Mouse (Mus musculus): ENCODE measurements at regions not wholly inside any gene's neighbourhood (a gene's known extent, or its start where the extent isn't known, plus 50 kb on each side); places are given as distances from the start of the nearest gene placed in this dataset.

- Histone ChIP-seq H3K4me3 (replicated peaks) (no peak overlapping the region), H3K27me3 (replicated peaks) (no peaks in the 10 kb centered on the region), H3K9me3 (no peaks in the 10 kb centered on the region), H3K36me3 (replicated peaks; ENCODE audit: low read length) (no peaks in the 10 kb centered on the region), H3K4me1 (no peaks in the 10 kb centered on the region)
- TF ChIP-seq GATA1 (IDR thresholded peaks at IDR 0.05; ENCODE audit: borderline replicate concordance, low read length) (no peak), FLI1 (IDR thresholded peaks at IDR 0.05; ENCODE audit: low read length) (no peak)
Observed at GRCm38 (mm10) chr1:82162926-82163325, 70.0 kb upstream of the Gm9747 start.

- H3K36me3 ChIP-seq (replicated peaks; ENCODE audit: low read length): no peaks in the 10 kb centered on the region
- H3K4me3 ChIP-seq (replicated peaks): no peak overlapping the region
- H3K27me3 ChIP-seq (replicated peaks): no peaks in the 10 kb centered on the region
- 0 out of 2 replicates have a peak, but pooled peaks cover 5% of the 10 kb centered on the region for H3K9me3 ChIP-seq
- TF ChIP-seq GATA1 (IDR thresholded peaks at IDR 0.05; ENCODE audit: borderline replicate concordance, low read length) (no peak), FLI1 (IDR thresholded peaks at IDR 0.05; ENCODE audit: low read length) (no peak)
- no peaks in the 10 kb centered on the region for H3K4me1 ChIP-seq
Observed at GRCm38 (mm10) chr1:82168158-82168557, 64.8 kb upstream of the Gm9747 start.

DNA sequence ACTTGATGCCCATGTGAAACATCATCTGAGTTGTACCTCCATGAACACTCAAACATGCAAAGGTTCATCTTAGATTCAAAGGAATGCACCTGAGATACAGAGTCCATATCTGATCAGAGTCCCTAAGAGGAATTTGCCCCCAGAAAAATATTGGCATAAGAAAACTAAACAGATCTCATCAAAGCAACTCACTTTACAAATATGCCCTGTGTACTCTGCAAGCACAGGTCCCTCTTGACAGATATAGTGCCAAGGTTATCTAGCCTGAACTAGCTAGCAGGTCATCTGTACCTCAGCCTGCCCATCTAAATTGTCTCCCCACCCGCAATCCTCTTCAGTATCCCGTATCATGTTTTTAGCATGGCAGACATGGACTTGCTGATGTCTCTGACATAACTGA lies 64.0 kb upstream of the Gm9747 start:
- 0 out of 2 replicates have a peak, but pooled peaks cover 5% of the 10 kb centered on the region for H3K9me3 ChIP-seq
- TF ChIP-seq GATA1 (IDR thresholded peaks at IDR 0.05; ENCODE audit: borderline replicate concordance, low read length) (no peak), FLI1 (IDR thresholded peaks at IDR 0.05; ENCODE audit: low read length) (no peak)
- no peaks in the 10 kb centered on the region for H3K36me3 ChIP-seq (replicated peaks; ENCODE audit: low read length)
- H3K4me3 ChIP-seq (replicated peaks): no peak overlapping the region
- no peaks in the 10 kb centered on the region for H3K4me1 ChIP-seq
- H3K27me3 ChIP-seq (replicated peaks): no peaks in the 10 kb centered on the region

- no peaks in the 10 kb centered on the region for H3K4me1 ChIP-seq
- TF ChIP-seq GATA1 (IDR thresholded peaks at IDR 0.05; ENCODE audit: borderline replicate concordance, low read length) (no peak), FLI1 (IDR thresholded peaks at IDR 0.05; ENCODE audit: low read length) (no peak)
- H3K4me3 ChIP-seq (replicated peaks): no peak overlapping the region
- H3K9me3 ChIP-seq: peaks cover 3% of the 10 kb centered on the region; the same call in 1 of the 2 replicates
- no peaks in the 10 kb centered on the region for H3K27me3 ChIP-seq (replicated peaks)
- H3K36me3 ChIP-seq (replicated peaks; ENCODE audit: low read length): no peaks in the 10 kb centered on the region
Observed at GRCm38 (mm10) chr1:82180427-82180826, 52.5 kb upstream of the Gm9747 start.
